Mouse (Mus musculus) activated CD4-positive, CD25-positive, alpha-beta regulatory T cell, adult 9 weeks (primary cell): ENCODE data around the gene Med14. TPM values are rescaled to one million over a fixed set of nuclear protein-coding genes. Genes with fewer than 3 reads are reported as not detected.

ENCODE experiments used
- polyA plus RNA-seq: library from polyadenylated mRNA; unstranded; fragments of 100-300 nt; shearing (Covaris generic); gene quantifications from one replicate; pipeline ENCODE4 v1.2.1, GENCODE M21; 2017

Med14 gene
- polyA plus RNA-seq = 6.0 TPM

GRCm38 (mm10) chrX:12761626-12762333 is at the start of gene Med14:
Gene Med14 (minus strand): TSS chrX:12762073.

GRCm38 (mm10) chrX:12673054-12673775 is 88.7 kb downstream of the Med14 start, which contains the start of gene 1810030O07Rik:
Gene 1810030O07Rik (minus strand): TSS chrX:12673668.

Other genes starting within 250 kb of the Med14 start
- 82.8 TPM for gene Atp6ap2, start 174.3 kb downstream of the Med14 start, polyA plus RNA-seq
- gene 1810030O07Rik, start 88.4 kb downstream of the Med14 start, polyA plus RNA-seq = 71.0 TPM